Mouse (Mus musculus) thymus, postnatal 14 days (tissue): ENCODE measurements around the gene Dlg2.
"Not testable (repeated sequence)": the region's sequence is repeated elsewhere in the genome, so short reads cannot be mapped to it uniquely, and the experiment has no call there.

Source experiments
- DNase-seq: peaks from one replicate; pipeline ENCODE4 v3.0.0; 2021

Gene Dlg2

DNA sequence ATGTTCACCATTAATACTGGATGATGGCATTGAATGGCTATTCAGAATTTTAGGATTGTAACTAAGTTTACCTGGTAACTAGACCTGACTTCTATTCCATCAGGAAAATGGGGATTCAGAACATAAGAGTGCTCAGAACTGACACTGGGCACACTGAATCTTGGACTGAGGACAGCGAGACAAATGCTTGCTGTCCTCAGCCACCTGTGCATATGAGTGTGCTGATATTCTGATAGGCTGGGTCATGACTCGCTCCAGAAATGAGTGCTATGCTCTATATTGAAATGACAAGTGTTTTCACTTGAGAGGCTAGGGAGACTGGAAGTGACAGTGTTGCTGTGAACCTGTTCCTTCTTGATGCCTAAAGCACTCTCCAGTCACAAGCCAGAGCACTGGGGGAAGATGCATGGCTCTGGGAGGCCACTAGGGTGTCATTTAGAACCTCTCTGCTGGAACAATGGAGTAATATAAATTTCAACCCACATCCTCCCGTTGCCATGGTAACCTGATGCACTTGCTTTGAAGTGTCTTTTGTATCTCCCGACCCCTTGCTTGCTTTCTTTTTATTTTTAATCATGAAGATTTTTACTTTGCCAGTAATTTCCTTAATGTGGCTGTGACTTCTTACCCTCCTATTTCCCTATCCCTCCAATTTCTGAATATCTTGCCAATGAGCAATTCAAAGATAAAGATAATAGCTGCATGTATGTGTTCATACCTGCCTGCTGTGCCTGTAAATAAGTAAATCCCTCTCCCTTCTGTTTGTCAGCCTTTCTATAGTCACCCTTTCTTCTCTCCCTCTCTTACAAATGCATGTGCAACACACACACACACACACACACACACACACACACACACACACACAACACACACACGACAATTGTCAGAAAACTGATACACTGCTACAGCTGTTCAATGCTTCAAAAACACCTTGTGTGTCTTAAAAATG lies 367.1 kb downstream of the Dlg2 start:
- DNase-seq, result no peak

DNA sequence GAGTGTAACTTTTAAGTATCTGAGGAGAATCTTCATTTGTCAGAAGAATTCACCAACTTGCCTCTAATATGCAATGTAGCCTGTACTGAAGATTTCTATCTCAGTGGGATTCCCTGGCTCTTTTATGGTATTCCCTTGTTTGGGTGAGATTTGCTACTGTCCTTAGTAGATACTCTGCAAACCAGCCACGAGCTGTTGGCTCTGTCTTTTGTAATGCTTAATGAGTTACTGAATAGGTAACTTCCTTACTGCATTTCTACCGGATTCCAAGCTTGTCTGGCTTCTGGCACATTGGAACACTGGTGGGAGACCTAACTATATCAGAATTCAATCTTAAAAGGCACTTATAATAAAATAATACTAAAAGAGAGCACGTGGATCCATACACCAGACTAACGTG lies 400.3 kb downstream of the Dlg2 start:
- DNase-seq, result not testable (repeated sequence)

DNA sequence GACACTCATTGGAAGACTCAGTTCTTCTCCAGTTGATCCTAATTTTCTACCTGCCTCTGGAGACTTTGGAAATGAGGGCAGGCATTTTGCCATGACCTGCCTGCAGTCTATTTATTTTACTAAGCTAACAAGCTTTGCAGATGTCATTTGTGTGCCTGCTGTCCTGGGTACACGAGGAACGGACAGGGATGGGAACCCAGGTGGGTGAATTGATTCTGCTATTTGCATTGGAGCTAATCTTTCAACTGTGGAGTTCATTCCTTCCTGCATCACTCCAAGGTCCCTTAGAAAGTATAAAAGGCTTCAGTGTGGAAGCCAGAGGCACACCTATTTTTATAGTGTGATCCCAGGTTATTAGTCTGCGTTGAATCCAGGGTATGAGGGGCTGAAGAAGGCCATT lies 406.3 kb downstream of the Dlg2 start:
- no peak for DNase-seq

DNA sequence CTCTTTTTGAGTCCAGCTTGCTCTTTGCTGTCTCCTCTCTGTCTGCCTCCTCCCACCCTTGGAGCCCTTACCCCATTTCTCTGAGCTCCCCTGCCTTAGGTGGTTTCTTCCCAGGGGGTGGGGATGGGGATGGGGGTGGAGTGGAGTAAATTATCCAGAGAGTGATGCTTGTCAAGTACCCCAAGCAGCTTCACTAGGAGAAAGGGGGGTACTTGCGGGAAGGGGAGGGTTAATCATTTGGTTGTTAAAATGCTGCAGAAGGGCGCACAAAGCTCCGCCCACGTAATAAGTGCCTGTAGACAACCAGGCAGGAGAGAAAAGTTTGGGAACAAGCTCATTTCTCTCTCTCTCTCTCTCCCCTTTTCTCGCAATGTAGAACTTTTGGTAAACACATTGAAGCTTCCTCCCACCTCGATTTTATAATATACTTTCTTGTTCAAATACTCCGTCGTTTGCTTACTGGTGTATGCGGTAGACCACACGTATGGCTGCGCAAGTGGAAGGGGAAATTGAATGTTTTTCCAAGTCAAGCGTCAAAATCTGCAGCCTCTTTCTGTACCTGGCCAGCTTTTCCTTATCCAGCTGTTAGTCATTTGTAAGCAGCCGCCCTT lies 410.0 kb downstream of the Dlg2 start:
- no peak for DNase-seq

- DNase-seq, result no peak
These were observed 410.7 kb downstream of the Dlg2 start for GRCm38 (mm10) chr7:90887007-90887720.

DNA sequence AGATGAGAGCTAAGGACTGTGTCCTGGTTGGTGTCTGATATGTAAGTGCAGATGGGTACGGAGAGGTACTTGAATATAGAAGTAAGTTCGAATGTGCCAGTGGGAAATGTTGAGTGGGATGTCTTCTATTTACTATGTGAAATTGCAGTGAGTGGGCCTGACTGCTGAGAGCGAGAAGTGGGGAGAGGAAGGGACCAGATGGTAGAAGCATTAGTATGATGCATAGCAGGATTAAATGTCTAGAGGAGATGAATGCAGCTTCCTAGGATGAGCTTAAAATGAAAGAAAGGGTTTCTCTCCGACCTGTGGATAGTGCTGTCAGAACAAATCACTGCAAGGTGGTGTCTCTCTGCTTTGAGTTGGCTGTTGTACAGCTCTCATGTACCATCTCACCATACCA lies 451.0 kb downstream of the Dlg2 start:
- no peak for DNase-seq

GRCm38 (mm10) chr7:90940726-90941125 lies 464.3 kb downstream of the Dlg2 start:
- DNase-seq, result no peak

GRCm38 (mm10) chr7:90947073-90947472 lies 470.6 kb downstream of the Dlg2 start:
- no peak for DNase-seq

DNA sequence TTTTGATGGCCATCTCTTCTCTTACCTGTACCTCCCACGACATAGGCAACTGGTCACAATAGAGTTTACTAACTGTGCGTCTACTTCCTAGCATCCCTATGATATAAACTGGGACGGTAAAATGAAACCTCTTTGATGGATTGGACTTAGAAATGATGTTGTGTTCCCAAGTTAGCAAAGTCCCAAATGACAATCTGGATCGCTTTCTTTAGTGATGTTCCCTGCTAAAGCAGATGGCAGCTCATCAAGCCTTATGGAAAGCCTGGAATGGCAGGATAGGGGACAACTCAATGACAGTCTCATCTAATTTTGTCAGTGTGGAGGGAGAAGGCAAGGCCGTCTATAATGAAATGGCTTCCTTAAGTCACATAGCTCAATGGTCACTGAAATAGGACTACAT lies 472.7 kb downstream of the Dlg2 start:
- no peak for DNase-seq

- no peak for DNase-seq
These were observed 500.8 kb downstream of the Dlg2 start for GRCm38 (mm10) chr7:90977241-90977640.

GRCm38 (mm10) chr7:90982069-90982468 lies 505.6 kb downstream of the Dlg2 start:
- no peak for DNase-seq

DNA sequence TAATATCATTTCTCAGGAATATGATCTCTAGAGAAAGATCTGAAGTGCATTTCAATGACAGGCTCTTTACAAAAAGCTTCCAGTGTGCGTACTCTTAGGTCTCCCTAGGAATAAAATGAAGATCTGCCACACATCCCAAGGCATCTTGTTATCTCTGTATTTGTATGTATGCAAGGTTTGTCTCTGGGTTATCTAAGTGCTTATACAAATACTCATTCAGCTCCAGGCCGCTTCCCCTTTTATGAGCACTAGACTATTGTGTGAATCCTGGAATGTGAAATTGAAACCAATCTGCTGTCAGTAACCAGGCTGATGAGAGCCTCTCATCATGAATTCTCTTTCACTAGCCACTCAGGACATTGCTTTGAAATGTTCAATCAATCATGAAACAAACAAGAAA lies 534.2 kb downstream of the Dlg2 start:
- no peak for DNase-seq

GRCm38 (mm10) chr7:91044998-91045741 lies 568.7 kb downstream of the Dlg2 start:
- no peak for DNase-seq

- DNase-seq, result no peak
These were observed 569.2 kb downstream of the Dlg2 start for GRCm38 (mm10) chr7:91045742-91046098.

GRCm38 (mm10) chr7:91063297-91064040 lies 587.0 kb downstream of the Dlg2 start:
- no peak for DNase-seq

DNA sequence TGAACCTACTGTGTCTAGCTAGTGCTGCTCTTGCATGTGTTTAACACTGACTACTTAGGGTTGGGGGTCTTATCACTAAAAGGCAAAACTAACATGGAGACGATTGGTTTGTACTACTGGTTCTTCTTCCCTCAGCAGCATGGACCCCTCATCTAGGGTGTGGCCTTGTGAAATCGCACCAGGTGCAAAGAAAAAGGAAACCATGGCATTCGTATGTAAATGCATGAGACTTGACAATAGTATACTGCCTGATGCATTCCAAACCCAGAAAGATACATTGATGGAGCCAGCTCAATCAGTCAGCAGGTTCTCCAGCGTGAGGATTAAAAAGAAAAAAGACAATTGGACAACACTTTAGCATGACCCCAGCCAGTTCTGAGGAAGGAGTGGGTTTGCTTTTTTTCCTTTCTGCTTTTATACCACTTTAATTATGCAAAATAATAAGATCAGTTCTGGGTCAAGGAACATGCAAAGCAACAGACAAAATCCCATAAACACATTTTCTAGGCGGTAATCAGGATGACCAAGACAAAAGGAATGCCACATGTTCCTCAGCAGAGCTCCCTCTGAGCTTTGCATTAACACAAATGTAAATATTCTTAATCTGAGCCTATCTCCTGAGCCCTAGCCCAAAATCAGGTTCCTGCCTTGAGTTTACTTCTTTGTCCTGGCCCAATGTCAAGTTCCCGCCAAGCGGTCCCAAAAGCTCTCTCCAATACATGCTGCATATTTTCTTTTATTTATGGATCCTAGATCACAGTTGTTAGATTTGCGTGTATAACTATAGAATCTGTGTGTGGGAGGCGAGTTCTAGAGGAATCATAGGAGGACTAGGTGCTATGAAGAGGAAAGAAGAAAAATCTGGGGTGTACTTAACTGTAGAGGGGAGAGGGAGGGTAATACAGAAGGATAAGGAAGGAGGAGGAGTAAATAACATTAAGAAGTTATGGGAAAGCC lies 595.6 kb downstream of the Dlg2 start:
- no peak for DNase-seq

- DNase-seq, result no peak
These were observed 609.6 kb downstream of the Dlg2 start for GRCm38 (mm10) chr7:91086071-91086470.

DNA sequence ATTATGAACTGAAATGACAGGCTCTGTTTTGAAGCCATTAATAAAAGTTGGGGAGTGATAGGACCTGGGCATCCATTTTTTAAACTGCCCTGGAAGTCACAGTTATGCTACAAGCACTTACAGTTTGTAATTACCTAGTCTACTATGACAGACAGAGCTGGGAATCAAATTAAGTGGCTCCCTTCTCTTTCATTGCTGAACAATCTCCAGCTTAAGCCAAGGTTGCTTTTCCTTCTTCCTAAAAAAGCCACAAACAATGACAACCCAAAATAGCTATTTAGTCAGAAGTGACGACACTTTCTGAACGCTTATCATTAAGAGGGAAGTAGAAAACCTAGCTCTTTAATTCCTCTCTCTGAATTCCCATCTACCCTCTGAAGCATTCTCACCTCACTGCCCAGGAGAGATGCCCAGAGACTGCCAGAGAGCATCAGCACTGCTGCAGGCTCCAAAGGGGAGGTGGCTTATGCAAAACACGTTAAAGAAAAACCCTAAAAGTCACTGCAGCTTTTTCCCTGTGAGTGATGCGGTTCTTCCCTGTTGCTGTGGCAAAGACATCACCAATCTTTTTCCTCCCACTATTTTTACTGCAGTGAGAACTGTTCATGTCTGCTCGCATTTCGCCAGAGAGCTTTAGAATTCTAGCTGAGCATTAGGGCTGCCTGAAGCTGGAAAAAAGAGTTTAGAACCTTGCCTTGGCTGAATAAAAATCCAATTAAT lies 612.9 kb downstream of the Dlg2 start:
- DNase-seq, result no peak

DNA sequence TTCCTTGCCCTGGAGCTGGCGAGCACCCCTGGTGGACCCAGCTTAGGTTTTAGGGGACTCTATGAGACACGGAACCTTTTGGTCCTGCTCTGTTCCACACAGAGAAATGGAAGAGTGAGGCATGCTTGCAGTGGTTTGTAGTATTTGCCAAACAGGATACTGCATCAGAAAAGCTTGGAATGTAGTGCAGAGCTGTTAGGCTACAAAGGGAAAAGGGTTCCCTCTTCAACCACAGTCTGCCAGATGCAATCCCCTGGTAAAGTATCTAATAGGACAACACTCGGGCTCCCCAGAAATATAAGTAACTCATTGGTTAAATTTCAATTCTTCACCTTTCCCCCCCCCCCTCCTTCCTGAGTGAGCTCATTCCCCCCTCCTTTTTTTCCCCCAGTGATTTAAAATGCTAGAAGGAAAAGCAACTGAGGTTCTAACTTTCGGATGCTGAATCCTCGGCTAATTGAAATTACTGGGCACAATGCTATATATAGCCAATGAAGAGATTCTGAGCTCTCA lies 613.9 kb downstream of the Dlg2 start:
- no peak for DNase-seq
